Mouse (Mus musculus): ENCODE measurements around the gene Hoxa7. TPM values are rescaled to one million over a fixed set of nuclear protein-coding genes. Genes with fewer than 3 reads are reported as not detected.
A peak's percentile ranks its signal among the peaks of the same experiment; 100 is the strongest.

The Hoxa7 gene
- polyA plus RNA-seq, 1 experiment: 1.4 TPM

GRCm38 (mm10) chr6:52200751-52201250, 20.9 kb downstream of the Hoxa7 start:
- Histone ChIP-seq H3K27ac (ENCODE audit: insufficient read depth, low read length) (no peak overlapping the region), H3K4me3 (ENCODE audit: low read depth, low read length) (no peak overlapping the region), H3K27me3 (ENCODE audit: control insufficient read depth, insufficient read depth, low read length, poor library complexity, severe bottlenecking) (peaks cover 28% of the 10 kb centered on the region), H3K9me3 (replicated peaks; ENCODE audit: control insufficient read depth, insufficient read depth, low read length, poor library complexity, severe bottlenecking) (no peaks in the 10 kb centered on the region), H3K36me3 (ENCODE audit: control insufficient read depth, insufficient read depth, low read length, poor library complexity, severe bottlenecking) (no peaks in the 10 kb centered on the region), H3K9ac (ENCODE audit: low read depth, poor library complexity, severe bottlenecking) (no peak overlapping the region), H3K4me1 (ENCODE audit: control insufficient read depth, insufficient read depth, low read length) (no peaks in the 10 kb centered on the region)
- TF ChIP-seq CTCF (IDR thresholded peaks at IDR 0.05; ENCODE audit: low read depth, low read length) (no peak), POLR2A (IDR thresholded peaks at IDR 0.05; ENCODE audit: insufficient read depth, low read length) (no peak), EP300 (IDR thresholded peaks at IDR 0.05; ENCODE audit: insufficient read depth, low read depth, low read length) (no peak)

GRCm38 (mm10) chr6:52200073-52200750, 21.4 kb downstream of the Hoxa7 start:
- TF ChIP-seq EP300 (IDR thresholded peaks at IDR 0.05; ENCODE audit: insufficient read depth, low read depth, low read length): no peak
- TF ChIP-seq POLR2A (IDR thresholded peaks at IDR 0.05; ENCODE audit: insufficient read depth, low read length): no peak
- no peak for TF ChIP-seq CTCF (IDR thresholded peaks at IDR 0.05; ENCODE audit: low read depth, low read length)
- Histone ChIP-seq H3K36me3 (ENCODE audit: control insufficient read depth, insufficient read depth, low read length, poor library complexity, severe bottlenecking) (no peaks in the 10 kb centered on the region), H3K27me3 (ENCODE audit: control insufficient read depth, insufficient read depth, low read length, poor library complexity, severe bottlenecking) (peaks cover 27% of the 10 kb centered on the region), H3K4me3 (ENCODE audit: low read depth, low read length) (no peak overlapping the region), H3K4me1 (ENCODE audit: control insufficient read depth, insufficient read depth, low read length) (no peaks in the 10 kb centered on the region), H3K9ac (ENCODE audit: low read depth, poor library complexity, severe bottlenecking) (no peak overlapping the region), H3K9me3 (replicated peaks; ENCODE audit: control insufficient read depth, insufficient read depth, low read length, poor library complexity, severe bottlenecking) (no peaks in the 10 kb centered on the region), H3K27ac (ENCODE audit: insufficient read depth, low read length) (no peak overlapping the region)

GRCm38 (mm10) chr6:52197271-52197670, 24.4 kb downstream of the Hoxa7 start:
- TF ChIP-seq POLR2A (IDR thresholded peaks at IDR 0.05; ENCODE audit: insufficient read depth, low read length) (no peak), CTCF (IDR thresholded peaks at IDR 0.05; ENCODE audit: low read depth, low read length) (peak; percentile 36), EP300 (IDR thresholded peaks at IDR 0.05; ENCODE audit: insufficient read depth, low read depth, low read length) (no peak)
- Histone ChIP-seq H3K4me1 (ENCODE audit: control insufficient read depth, insufficient read depth, low read length) (no peaks in the 10 kb centered on the region), H3K36me3 (ENCODE audit: control insufficient read depth, insufficient read depth, low read length, poor library complexity, severe bottlenecking) (no peaks in the 10 kb centered on the region), H3K4me3 (ENCODE audit: low read depth, low read length) (no peak overlapping the region), H3K27ac (ENCODE audit: insufficient read depth, low read length) (no peak overlapping the region), H3K9me3 (replicated peaks; ENCODE audit: control insufficient read depth, insufficient read depth, low read length, poor library complexity, severe bottlenecking) (no peaks in the 10 kb centered on the region), H3K27me3 (ENCODE audit: control insufficient read depth, insufficient read depth, low read length, poor library complexity, severe bottlenecking) (peaks cover 26% of the 10 kb centered on the region), H3K9ac (ENCODE audit: low read depth, poor library complexity, severe bottlenecking) (no peak overlapping the region)

- TF ChIP-seq CTCF (IDR thresholded peaks at IDR 0.05; ENCODE audit: low read depth, low read length): no peak
- no peak for TF ChIP-seq EP300 (IDR thresholded peaks at IDR 0.05; ENCODE audit: insufficient read depth, low read depth, low read length)
- TF ChIP-seq POLR2A (IDR thresholded peaks at IDR 0.05; ENCODE audit: insufficient read depth, low read length): no peak
- H3K27ac ChIP-seq (ENCODE audit: insufficient read depth, low read length): no peak overlapping the region
- no peaks in the 10 kb centered on the region for H3K4me1 ChIP-seq (ENCODE audit: control insufficient read depth, insufficient read depth, low read length)
- peaks cover 24% of the 10 kb centered on the region for H3K27me3 ChIP-seq (ENCODE audit: control insufficient read depth, insufficient read depth, low read length, poor library complexity, severe bottlenecking)
- H3K36me3 ChIP-seq (ENCODE audit: control insufficient read depth, insufficient read depth, low read length, poor library complexity, severe bottlenecking): no peaks in the 10 kb centered on the region
- H3K4me3 ChIP-seq (ENCODE audit: low read depth, low read length): no peak overlapping the region
- H3K9me3 ChIP-seq (replicated peaks; ENCODE audit: control insufficient read depth, insufficient read depth, low read length, poor library complexity, severe bottlenecking): no peaks in the 10 kb centered on the region
- no peak overlapping the region for H3K9ac ChIP-seq (ENCODE audit: low read depth, poor library complexity, severe bottlenecking)
Measured at GRCm38 (mm10) chr6:52196811-52197210, 24.8 kb downstream of the Hoxa7 start.

GRCm38 (mm10) chr6:52194690-52195089, 27.0 kb downstream of the Hoxa7 start:
- Histone ChIP-seq H3K27ac (ENCODE audit: insufficient read depth, low read length) (no peak overlapping the region), H3K4me1 (ENCODE audit: control insufficient read depth, insufficient read depth, low read length) (no peaks in the 10 kb centered on the region), H3K9ac (ENCODE audit: low read depth, poor library complexity, severe bottlenecking) (no peak overlapping the region), H3K27me3 (ENCODE audit: control insufficient read depth, insufficient read depth, low read length, poor library complexity, severe bottlenecking) (peaks cover 27% of the 10 kb centered on the region), H3K36me3 (ENCODE audit: control insufficient read depth, insufficient read depth, low read length, poor library complexity, severe bottlenecking) (no peaks in the 10 kb centered on the region), H3K4me3 (ENCODE audit: low read depth, low read length) (no peak overlapping the region), H3K9me3 (replicated peaks; ENCODE audit: control insufficient read depth, insufficient read depth, low read length, poor library complexity, severe bottlenecking) (no peaks in the 10 kb centered on the region)
- TF ChIP-seq POLR2A (IDR thresholded peaks at IDR 0.05; ENCODE audit: insufficient read depth, low read length) (no peak), EP300 (IDR thresholded peaks at IDR 0.05; ENCODE audit: insufficient read depth, low read depth, low read length) (no peak), CTCF (IDR thresholded peaks at IDR 0.05; ENCODE audit: low read depth, low read length) (no peak)

- H3K27ac ChIP-seq (ENCODE audit: insufficient read depth, low read length): no peak overlapping the region
- H3K4me3 ChIP-seq (ENCODE audit: low read depth, low read length): peak overlapping the region; percentile 66
- no peaks in the 10 kb centered on the region for H3K9me3 ChIP-seq (replicated peaks; ENCODE audit: control insufficient read depth, insufficient read depth, low read length, poor library complexity, severe bottlenecking)
- no peak for TF ChIP-seq POLR2A (IDR thresholded peaks at IDR 0.05; ENCODE audit: insufficient read depth, low read length)
- TF ChIP-seq EP300 (IDR thresholded peaks at IDR 0.05; ENCODE audit: insufficient read depth, low read depth, low read length): no peak
- TF ChIP-seq CTCF (IDR thresholded peaks at IDR 0.05; ENCODE audit: low read depth, low read length): no peak
- H3K4me1 ChIP-seq (ENCODE audit: control insufficient read depth, insufficient read depth, low read length): no peaks in the 10 kb centered on the region
- no peaks in the 10 kb centered on the region for H3K36me3 ChIP-seq (ENCODE audit: control insufficient read depth, insufficient read depth, low read length, poor library complexity, severe bottlenecking)
- H3K9ac ChIP-seq (ENCODE audit: low read depth, poor library complexity, severe bottlenecking): peak overlapping the region; percentile 37
- H3K27me3 ChIP-seq (ENCODE audit: control insufficient read depth, insufficient read depth, low read length, poor library complexity, severe bottlenecking): peaks cover 29% of the 10 kb centered on the region
Measured at GRCm38 (mm10) chr6:52191860-52192550, 29.6 kb downstream of the Hoxa7 start.
